Mouse (Mus musculus): ENCODE data around the gene 1700037H04Rik. TPM values are rescaled to one million over a fixed set of nuclear protein-coding genes. Genes with fewer than 3 reads are reported as not detected.

1700037H04Rik gene
- polyA plus RNA-seq, 1 experiment from 2014 or later: 145 TPM

DNA sequence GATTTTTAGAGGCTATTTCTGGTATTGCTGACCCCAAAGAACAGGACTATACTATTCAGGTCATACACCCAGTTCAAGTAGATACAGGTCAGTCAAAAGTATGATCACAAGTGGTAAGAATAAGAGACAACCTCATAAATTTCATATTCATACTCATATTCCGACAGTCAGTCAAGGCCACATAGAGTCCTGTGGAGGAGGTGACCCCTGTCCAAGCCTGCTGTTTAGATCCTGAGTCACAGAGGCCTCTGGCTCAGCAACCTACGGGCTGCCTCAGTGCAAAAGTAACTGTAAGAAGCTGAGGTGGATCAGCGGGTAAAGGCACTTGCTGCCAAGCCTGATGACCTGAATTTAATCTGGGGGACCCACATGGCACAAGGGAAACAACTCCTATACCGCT lies 5.8 kb downstream of the 1700037H04Rik start:
- no peak overlapping the region for H3K27ac ChIP-seq (replicated peaks)
- 92% methylated on average over 4 of the region's 4 CpGs for WGBS
- no peaks in the 10 kb centered on the region for H3K27me3 ChIP-seq (ENCODE audit: low read depth, poor library complexity, severe bottlenecking)
- H3K9me3 ChIP-seq (replicated peaks): no peaks in the 10 kb centered on the region
- H3K4me1 ChIP-seq: peaks cover 35% of the 10 kb centered on the region
- H3K36me3 ChIP-seq: peaks cover 71% of the 10 kb centered on the region
- DNase-seq (ENCODE audit: low spot score): no peak
- no peak overlapping the region for H3K4me3 ChIP-seq

DNA sequence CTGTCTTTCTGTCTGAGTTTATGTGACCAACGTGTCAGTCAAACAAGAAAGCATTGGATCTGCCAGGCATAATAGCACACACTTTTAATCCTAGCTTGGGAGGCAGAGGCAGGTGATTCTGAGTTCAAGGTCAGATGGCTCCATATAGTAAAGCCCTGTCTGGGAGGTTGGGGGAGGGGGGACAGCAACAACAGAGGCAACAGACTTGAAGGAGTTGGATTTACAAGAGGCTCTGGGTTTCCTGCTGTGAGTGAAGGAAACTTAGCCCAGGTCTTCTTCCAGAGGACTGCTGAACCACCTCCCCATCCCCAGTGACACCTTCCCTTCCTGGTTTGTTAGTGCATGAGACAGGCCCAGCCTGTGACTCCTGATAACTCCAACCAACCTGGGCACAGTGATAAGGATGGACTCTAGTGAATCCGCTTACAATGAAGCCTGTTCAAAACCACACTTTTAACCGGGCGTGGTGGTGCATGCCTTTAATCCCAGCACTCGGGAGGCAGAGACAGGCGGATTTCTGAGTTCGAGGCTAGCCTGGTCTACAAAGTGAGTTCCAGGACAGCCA lies 7.6 kb downstream of the 1700037H04Rik start:
- Histone ChIP-seq H3K4me3 (no peak overlapping the region), H3K27ac (replicated peaks) (no peak overlapping the region), H3K9me3 (replicated peaks) (no peaks in the 10 kb centered on the region), H3K4me1 (peaks cover 18% of the 10 kb centered on the region), H3K36me3 (peaks cover 89% of the 10 kb centered on the region), H3K27me3 (ENCODE audit: low read depth, poor library complexity, severe bottlenecking) (no peaks in the 10 kb centered on the region)
- DNase-seq (ENCODE audit: low spot score): no peak
- WGBS: 88% methylated on average over 7 of the region's 7 CpGs

DNA sequence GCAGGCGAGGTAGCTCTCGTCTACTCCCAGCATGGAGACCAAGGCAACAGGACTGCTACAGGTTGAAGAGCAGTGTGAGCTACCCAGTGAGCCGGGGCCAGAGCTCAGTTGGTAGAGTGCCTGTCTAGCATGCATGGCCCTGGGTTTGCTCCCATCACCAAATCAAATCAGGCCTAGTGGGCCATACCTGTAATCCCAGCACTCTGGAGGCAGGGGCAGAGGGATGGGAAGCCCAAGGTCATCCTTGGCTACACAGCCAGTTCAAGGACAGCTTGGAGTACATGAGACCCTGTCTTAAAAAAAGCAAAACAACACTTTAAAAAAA lies 10.7 kb downstream of the 1700037H04Rik start:
- Histone ChIP-seq H3K4me1 (no peaks in the 10 kb centered on the region), H3K36me3 (peaks cover 96% of the 10 kb centered on the region), H3K27ac (replicated peaks) (no peak overlapping the region), H3K9me3 (replicated peaks) (no peaks in the 10 kb centered on the region), H3K27me3 (ENCODE audit: low read depth, poor library complexity, severe bottlenecking) (no peaks in the 10 kb centered on the region), H3K4me3 (no peak overlapping the region)
- no peak for DNase-seq (ENCODE audit: low spot score)
- 92% methylated on average over 3 of the region's 3 CpGs for WGBS

DNA sequence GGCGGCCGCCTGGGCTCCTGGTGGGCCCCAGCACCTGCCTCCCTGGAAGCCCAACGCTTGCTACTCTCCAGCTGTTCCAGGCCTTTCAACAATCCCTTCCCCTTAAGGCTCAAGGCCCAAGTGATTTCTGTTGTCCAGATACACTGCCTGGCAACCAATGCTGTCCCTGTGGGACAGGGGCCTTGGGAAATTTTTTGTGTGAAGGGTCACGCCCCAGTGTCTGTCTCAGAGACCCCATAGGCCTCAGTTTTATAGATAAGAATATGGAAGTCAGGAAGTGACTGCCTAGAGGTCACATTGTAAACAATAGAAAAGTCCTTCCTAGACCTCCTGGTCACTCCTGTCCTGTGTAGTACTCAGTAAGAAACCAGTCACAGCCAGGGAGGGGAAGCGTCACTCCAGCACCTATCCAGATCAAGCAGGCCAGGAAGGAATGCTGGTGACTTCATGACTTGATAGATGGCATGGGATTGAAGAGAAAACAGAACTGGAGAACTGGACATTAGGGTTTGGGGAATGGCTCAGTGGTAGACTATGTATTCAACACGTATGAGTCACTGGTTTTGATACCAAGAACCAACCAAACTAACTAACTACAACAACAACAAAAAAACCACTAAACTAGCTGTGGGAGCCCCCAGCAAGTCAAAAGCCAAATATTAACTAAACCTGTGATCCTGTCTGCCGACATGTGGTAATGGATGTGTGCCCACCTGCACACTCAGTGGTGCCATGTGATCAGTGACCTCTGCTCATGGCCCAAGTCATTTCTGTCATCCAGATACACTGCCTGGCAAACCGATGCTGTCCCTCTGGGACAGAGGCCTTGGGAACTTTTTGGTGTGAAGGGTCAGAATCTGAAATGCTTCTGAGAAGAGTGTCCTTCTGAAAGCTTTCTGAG lies 11.3 kb downstream of the 1700037H04Rik start:
- Histone ChIP-seq H3K9me3 (replicated peaks) (no peaks in the 10 kb centered on the region), H3K27me3 (ENCODE audit: low read depth, poor library complexity, severe bottlenecking) (no peaks in the 10 kb centered on the region), H3K4me1 (no peaks in the 10 kb centered on the region), H3K4me3 (no peak overlapping the region), H3K27ac (replicated peaks) (no peak overlapping the region), H3K36me3 (peaks cover 99% of the 10 kb centered on the region)
- DNase-seq (ENCODE audit: low spot score): no peak
- WGBS: 92% methylated on average over 8 of the region's 8 CpGs

DNA sequence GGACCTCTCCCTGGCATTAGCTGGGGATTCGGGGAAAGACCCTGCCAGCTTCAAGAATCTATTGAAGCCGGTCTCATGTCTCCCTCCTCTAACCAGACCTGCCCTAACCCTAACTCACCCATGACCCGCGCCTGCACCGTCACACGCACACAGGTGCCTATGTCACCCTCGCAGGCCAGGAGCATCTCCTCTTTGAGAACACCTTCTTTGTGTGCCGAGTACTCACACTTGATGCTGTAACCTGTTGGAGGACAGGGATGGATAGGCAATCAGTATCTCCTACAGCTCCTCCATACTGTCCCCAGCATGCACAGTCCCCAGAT lies 12.9 kb downstream of the 1700037H04Rik start:
- no peaks in the 10 kb centered on the region for H3K27me3 ChIP-seq (ENCODE audit: low read depth, poor library complexity, severe bottlenecking)
- peaks cover 97% of the 10 kb centered on the region for H3K36me3 ChIP-seq
- WGBS: 96% methylated on average over 8 of the region's 8 CpGs
- peaks cover 9% of the 10 kb centered on the region for H3K4me1 ChIP-seq
- DNase-seq (ENCODE audit: low spot score): no peak
- H3K27ac ChIP-seq (replicated peaks): no peak overlapping the region
- no peaks in the 10 kb centered on the region for H3K9me3 ChIP-seq (replicated peaks)
- H3K4me3 ChIP-seq: no peak overlapping the region

DNA sequence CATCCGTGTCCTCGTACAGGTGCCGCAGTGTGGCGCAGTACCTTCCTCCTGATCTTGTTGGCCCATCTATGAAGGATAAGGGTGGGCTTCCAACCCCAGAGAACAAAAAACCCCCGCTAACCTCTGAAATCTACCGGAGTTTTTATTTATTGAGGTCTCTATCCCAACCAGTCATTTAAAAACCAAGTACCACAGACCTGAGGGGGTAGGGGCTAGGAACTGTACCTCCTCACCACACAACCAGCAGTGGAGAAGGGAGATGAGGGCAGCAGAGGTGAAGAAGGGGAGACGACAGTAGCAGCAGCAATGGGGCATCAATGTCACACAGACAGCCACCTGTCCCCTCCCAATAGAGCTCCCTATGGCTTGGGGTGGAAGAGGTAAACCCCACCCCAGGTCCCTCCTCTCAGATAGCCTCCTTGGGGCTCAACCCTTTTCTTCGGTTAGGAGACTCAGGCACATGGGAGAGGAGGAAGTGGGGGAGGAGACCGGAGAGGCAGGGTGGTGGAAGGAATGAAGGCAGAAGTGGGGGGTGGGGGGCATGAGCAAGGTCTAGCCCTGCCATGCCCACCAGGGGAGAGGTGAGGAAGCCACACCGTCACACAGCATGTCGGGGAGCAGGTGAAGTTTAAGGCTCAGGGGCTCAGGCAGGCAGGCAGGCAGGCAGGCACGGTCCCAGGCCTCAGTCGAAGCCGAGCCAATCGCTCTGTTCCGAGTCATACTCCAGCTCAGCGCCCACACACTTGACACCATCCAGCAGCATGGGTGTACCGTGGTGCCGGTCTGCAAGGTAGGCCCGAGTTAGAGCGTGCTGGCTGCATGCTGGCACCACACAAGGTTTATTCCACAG lies 13.5 kb downstream of the 1700037H04Rik start:
- DNase-seq (ENCODE audit: low spot score): no peak
- no peaks in the 10 kb centered on the region for H3K9me3 ChIP-seq (replicated peaks)
- WGBS: 92% methylated on average over 21 of the region's 21 CpGs
- no peak overlapping the region for H3K27ac ChIP-seq (replicated peaks)
- H3K27me3 ChIP-seq (ENCODE audit: low read depth, poor library complexity, severe bottlenecking): no peaks in the 10 kb centered on the region
- H3K4me3 ChIP-seq: no peak overlapping the region
- H3K4me1 ChIP-seq: peaks cover 9% of the 10 kb centered on the region
- H3K36me3 ChIP-seq: peaks cover 91% of the 10 kb centered on the region

DNA sequence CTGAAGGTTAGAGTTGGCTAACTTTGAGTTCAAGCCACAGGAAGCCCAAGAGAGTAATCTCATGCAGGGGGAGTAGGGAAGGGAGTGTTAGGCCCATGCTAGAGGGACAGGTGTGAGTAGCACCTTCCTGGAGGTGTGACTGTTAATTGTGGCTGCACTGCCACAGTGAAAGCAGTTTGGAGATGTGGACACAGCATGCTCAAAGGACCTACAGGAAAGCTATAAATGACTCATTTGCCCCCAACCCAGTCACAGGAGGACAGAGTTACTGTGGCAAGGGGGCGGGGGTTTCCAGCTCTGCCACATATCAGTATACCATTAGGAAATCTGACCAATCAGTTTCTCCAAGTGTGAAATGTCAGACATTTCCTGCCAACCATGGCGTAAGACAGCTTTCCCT lies 14.3 kb downstream of the 1700037H04Rik start:
- no peak overlapping the region for H3K4me3 ChIP-seq
- H3K27ac ChIP-seq (replicated peaks): no peak overlapping the region
- peaks cover 9% of the 10 kb centered on the region for H3K4me1 ChIP-seq
- H3K27me3 ChIP-seq (ENCODE audit: low read depth, poor library complexity, severe bottlenecking): no peaks in the 10 kb centered on the region
- H3K36me3 ChIP-seq: peaks cover 83% of the 10 kb centered on the region
- 95% methylated on average over 2 of the region's 2 CpGs for WGBS
- H3K9me3 ChIP-seq (replicated peaks): no peaks in the 10 kb centered on the region
- no peak for DNase-seq (ENCODE audit: low spot score)

DNA sequence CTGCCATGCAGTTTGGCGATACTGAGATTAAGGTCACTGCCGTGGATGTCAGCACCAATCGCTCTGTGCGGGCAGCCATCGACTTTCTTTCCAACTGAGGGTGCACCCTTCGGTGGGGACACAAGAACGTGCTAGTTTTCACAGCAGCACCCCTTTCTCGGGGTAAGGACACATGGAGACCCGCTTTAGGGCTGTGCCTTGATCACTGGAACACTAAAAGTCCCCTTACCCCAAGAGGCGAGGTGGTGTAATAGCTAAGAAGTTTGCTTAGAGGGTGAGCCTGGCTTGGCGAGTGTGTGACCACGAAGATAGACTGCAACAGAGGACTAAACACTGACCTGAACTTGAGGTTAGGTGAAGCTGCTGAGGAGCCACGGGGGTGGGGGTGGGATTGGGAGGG lies 14.8 kb downstream of the 1700037H04Rik start:
- no peaks in the 10 kb centered on the region for H3K9me3 ChIP-seq (replicated peaks)
- peaks cover 78% of the 10 kb centered on the region for H3K36me3 ChIP-seq
- 68% methylated on average over 13 of the region's 13 CpGs for WGBS
- peaks cover 9% of the 10 kb centered on the region for H3K4me1 ChIP-seq
- H3K4me3 ChIP-seq: no peak overlapping the region
- H3K27ac ChIP-seq (replicated peaks): no peak overlapping the region
- DNase-seq (ENCODE audit: low spot score): no peak
- H3K27me3 ChIP-seq (ENCODE audit: low read depth, poor library complexity, severe bottlenecking): no peaks in the 10 kb centered on the region

DNA sequence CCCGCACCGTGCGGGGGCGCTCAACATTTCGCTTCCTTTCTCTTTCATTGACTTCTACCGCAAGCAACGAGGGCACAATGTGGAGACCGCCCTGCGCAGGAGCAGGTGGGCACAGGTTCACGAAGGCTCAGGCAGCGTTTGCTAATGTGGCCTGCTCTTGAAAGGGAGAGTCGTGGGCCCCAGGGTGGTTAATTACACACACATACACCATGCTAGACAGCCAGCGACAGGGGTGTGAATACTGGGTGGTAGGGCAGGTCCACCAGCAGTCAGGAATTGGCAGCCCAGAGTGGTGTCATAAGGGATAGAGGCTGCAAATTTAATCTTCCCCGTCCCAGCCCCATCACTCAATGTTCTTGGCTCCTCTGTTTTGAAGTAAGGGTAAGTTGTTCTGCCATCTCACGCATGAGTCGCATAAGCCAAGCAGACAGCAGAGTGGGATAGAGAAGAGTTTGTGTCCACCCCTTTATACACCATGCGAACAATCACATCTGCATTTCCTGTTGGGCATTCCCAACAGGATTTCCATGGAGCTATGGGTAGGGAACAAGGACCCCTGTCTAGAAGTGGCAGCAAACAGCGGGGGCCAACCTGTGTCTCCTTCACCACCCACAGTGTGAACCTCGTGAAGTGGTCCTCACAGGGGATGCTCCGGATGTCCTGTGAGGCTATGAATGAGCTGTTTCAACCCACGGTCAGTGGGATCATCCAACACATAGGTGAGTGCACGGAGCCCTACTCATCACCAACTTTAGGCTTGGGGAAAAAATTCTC lies 16.7 kb downstream of the 1700037H04Rik start:
- peak overlapping the region; percentile 57; the same call in 1 of the 2 replicates for H3K27ac ChIP-seq (replicated peaks)
- peaks cover 11% of the 10 kb centered on the region for H3K4me1 ChIP-seq
- H3K27me3 ChIP-seq (ENCODE audit: low read depth, poor library complexity, severe bottlenecking): no peaks in the 10 kb centered on the region
- H3K36me3 ChIP-seq: peaks cover 62% of the 10 kb centered on the region
- no peak for DNase-seq (ENCODE audit: low spot score)
- 66% methylated on average over 22 of the region's 22 CpGs for WGBS
- H3K9me3 ChIP-seq (replicated peaks): no peaks in the 10 kb centered on the region
- no peak overlapping the region for H3K4me3 ChIP-seq

DNA sequence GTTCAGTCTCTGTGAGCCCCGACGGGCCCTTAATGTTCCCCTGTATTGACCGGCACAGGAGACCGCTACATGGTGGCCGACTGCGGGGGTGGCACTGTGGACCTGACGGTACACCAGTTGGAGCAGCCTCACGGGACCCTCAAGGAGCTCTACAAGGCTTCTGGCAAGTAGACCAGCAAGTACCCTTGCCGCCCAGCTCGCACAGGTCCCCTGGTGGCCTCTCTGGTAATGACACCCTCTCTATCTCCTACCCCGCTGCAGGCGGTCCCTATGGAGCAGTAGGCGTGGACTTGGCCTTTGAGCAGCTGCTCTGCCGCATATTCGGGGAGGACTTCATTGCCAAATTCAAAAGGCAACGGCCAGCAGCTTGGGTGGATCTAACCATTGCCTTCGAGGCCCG lies 17.3 kb downstream of the 1700037H04Rik start:
- Histone ChIP-seq H3K9me3 (replicated peaks) (no peaks in the 10 kb centered on the region), H3K27ac (replicated peaks) (peak overlapping the region; percentile 57; the same call in 1 of the 2 replicates), H3K4me1 (peaks cover 15% of the 10 kb centered on the region), H3K36me3 (peaks cover 56% of the 10 kb centered on the region), H3K4me3 (no peak overlapping the region), H3K27me3 (ENCODE audit: low read depth, poor library complexity, severe bottlenecking) (no peaks in the 10 kb centered on the region)
- WGBS: 32% methylated on average over 18 of the region's 18 CpGs
- DNase-seq (ENCODE audit: low spot score): peak; percentile 80

DNA sequence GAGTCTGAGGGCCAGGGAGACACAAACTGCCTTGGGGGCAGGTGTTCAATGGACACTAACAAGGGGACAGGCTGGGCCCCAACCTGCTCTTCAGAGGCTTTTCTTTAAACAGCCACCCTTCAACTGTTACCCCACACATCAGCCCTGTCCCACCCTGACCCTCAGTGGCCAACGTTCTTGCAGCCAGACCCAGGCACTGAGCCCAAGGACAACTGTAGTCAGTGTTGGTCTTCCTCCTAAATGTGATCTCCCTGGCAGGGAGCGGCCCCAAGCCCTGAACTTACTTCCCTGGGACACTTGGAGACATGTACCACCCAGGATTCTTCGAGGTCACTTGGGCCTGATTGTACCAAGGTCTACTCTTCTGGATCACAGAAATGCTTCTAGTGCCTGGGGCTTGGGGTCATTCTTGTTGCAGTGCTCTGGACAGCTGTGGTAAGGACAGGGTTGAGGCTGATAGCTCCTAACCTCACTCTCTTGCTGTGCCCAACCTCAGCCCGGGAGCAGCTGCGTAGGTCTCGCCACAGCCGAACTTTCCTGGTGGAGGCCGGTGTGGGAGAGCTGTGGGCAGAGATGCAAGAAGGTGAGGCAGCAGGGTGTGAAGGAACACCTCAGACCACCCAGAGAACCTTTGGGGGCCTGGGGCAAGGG lies 18.4 kb downstream of the 1700037H04Rik start:
- H3K27ac ChIP-seq (replicated peaks): no peak overlapping the region
- H3K27me3 ChIP-seq (ENCODE audit: low read depth, poor library complexity, severe bottlenecking): no peaks in the 10 kb centered on the region
- DNase-seq (ENCODE audit: low spot score): no peak
- no peaks in the 10 kb centered on the region for H3K9me3 ChIP-seq (replicated peaks)
- no peak overlapping the region for H3K4me3 ChIP-seq
- peaks cover 15% of the 10 kb centered on the region for H3K4me1 ChIP-seq
- H3K36me3 ChIP-seq: peaks cover 44% of the 10 kb centered on the region
- 93% methylated on average over 8 of the region's 8 CpGs for WGBS

DNA sequence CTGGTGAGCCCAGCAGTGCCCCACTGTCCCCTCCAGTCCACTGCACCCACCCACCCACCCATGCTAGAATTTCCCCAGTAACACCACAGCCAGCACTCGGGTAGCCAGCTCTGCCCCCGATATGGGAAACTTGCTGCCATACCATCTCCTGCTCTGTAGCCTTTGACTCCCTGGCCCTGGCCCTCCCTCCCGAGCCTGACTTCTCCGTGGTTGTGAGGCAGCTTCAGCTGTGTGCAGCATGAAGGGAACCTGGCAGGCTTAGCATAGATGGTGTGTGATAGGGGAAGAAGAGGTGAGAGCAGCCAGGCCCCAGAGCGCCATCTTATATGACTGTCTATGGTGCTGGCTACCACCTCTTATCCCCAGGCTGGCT lies 19.4 kb downstream of the 1700037H04Rik start:
- WGBS: 77% methylated on average over 5 of the region's 5 CpGs
- Histone ChIP-seq H3K9me3 (replicated peaks) (no peaks in the 10 kb centered on the region), H3K27me3 (ENCODE audit: low read depth, poor library complexity, severe bottlenecking) (no peaks in the 10 kb centered on the region), H3K4me3 (no peak overlapping the region), H3K4me1 (peaks cover 18% of the 10 kb centered on the region), H3K27ac (replicated peaks) (no peak overlapping the region), H3K36me3 (peaks cover 35% of the 10 kb centered on the region)
- DNase-seq (ENCODE audit: low spot score): no peak

All from midbrain, embryonic 10.5 days (tissue).